Mouse (Mus musculus): Measurements from ENCODE around the gene Sirpb1c.

DNA sequence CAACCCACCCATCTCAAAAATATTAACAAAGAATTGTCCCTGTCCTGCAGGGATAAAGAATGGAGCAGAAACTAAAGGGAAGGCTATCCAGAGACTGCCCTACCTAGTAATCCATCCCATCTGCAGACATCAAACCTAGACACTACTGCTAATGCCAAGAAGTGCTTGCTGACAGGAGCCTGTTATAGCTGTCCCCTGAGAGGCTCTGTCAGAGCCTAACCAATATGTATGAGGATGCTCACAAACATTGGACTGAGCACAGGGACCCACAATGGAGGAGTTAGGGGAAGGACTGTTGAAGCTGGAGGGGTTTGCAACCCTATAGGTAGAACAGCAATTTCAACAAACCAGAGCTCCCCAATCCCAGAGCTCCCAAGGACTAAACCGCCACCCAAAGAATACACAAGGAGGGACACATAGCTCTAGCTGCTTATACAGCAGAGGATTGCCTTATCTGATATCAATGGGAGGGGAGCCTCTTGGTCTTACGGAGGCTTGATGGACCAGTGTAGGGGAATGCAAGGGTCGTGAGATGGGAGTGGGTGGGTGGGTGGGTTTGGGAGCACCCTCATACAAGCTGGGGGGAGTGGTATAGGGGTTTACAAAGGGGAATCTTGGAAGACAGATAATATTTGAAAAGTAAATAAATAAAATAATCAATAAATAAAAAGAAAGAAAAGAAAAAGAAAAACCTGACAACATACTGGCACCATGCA, 838 bp downstream of the Sirpb1c start:
- TF ChIP-seq CTCF (conservative IDR thresholded peaks at IDR 0.05; ENCODE audit: low read length) (no peak), NANOG (IDR thresholded peaks at IDR 0.05; ENCODE audit: borderline replicate concordance, low read length) (no peak)
